Mouse (Mus musculus): ENCODE measurements around the gene Aifm1. TPM values are rescaled to one million over a fixed set of nuclear protein-coding genes. Genes with fewer than 3 reads are reported as not detected.

Gene Aifm1
- 24.7 and 24.8 TPM in 2 replicates for polyA plus RNA-seq (2021; fragmentation: Nextera tagmentation)
- long read RNA-seq, experiment 1, transcript Aifm1-201 (16 exons, 2,237 nt): major isoform, 36 of 63 reads
- long read RNA-seq, experiment 1, transcript Aifm1-202 (16 exons, 2,221 nt): minor isoform, 19 of 63 reads
- long read RNA-seq, experiment 1, partial matches to known transcripts: 5 of 63 reads
- long read RNA-seq, experiment 1, other reads (novel, unspliced or antisense): 2 of 63 reads
- long read RNA-seq, experiment 2, transcript Aifm1-202 (16 exons, 2,221 nt): minor isoform, 69 of 196 reads
- long read RNA-seq, experiment 2, transcript Aifm1-201 (16 exons, 2,237 nt): major isoform, 110 of 196 reads
- long read RNA-seq, experiment 2, partial matches to known transcripts: 6 of 196 reads
- long read RNA-seq, experiment 2, other reads (novel, unspliced or antisense): 11 of 196 reads

DNA sequence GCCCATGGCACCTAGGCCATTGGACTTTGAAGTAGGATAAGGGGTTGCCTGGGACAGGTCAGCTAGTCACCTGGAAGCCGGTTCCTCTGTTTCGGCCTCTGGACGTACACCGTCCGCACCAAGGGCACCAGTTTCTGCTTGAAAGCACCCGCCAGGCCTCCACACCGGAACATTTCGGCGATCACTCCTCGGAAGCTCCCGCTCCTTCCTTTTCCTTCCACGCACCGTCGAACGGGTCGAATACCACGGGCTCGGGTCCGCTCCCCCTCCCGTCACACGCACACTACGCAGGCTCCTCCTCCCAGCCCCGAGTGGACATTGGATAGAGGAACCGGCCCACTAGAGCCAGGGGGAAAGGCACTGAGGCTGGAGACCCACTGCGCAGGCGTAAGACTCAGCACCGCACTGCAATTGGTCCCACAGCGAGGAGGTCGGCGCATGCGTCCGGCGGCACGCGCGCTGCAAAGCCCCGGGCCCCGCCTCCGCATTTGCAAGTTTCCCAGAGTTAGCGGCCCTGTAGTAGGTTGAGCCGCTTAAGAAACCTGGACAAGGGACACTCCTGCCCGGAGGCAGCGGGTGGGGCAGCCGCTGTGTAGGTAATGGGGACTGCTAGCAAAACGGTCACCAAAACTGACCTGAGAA is at the start of gene Aifm1:
Aifm1 (minus strand) TSS at position 398 of the 642 bp plus-strand sequence.

DNA sequence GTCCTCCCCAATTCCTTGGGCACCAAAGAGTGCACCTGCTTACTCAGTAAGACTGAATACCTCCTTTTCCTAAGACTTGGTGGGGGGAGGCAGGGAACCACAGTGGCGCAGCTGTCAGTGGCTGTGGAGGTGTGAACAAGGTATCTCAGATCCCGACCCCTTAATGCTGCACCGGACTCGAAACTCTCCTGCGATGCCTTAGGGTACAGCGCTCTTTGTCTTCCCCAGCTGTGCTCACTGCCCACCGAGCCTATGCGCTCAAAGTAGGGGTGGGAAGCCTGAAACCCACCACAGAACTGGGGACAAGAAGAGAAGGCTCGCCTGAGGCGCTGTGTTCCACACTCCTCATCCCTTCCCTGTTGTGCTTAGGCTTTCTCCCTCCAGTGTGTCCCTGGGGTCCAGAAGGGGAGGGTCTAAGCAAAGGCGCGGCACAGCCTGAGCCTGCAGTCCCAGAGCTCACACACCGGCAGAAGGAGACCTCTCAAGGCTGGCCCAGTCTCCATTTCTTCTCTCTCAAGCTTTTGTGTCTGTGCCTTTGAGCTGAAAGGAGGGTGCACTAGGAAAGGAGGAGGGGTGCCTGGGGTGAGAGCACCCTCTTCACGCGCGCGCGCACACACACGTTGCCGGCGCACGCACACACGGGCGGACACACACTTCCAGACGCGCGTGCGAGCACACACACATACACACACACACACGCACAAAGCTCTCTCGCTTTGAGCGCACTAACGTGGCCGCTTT is 5.6 kb upstream of the Aifm1 start, which contains the start of gene Rab33a:
Rab33a (plus strand) TSS at position 478 of the 741 bp plus-strand sequence.

GRCm38 (mm10) chrX:48462754-48463507 is 50.4 kb downstream of the Aifm1 start, which contains the start of gene Elf4:
TSS of gene Elf4 (minus strand) at chrX:48463132.

Other genes with a start within 250 kb of the Aifm1 start
- gene Bcorl1, start 172.2 kb downstream of the Aifm1 start, polyA plus RNA-seq (2021; fragmentation: Nextera tagmentation): 2.2 and 2.3 TPM in 2 replicates
- 0.34 and 0.63 TPM in 2 replicates for gene Elf4, start 50.4 kb downstream of the Aifm1 start, polyA plus RNA-seq (2021; fragmentation: Nextera tagmentation)
- gene Rab33a, start 5.7 kb upstream of the Aifm1 start, polyA plus RNA-seq (2021; fragmentation: Nextera tagmentation): 45.0 and 50.8 TPM in 2 replicates
- gene Zfp280c, start 80.9 kb upstream of the Aifm1 start, polyA plus RNA-seq (2021; fragmentation: Nextera tagmentation): 3.6 and 3.8 TPM in 2 replicates
- 84.9 and 86.5 TPM in 2 replicates for gene Slc25a14, start 109.8 kb upstream of the Aifm1 start, polyA plus RNA-seq (2021; fragmentation: Nextera tagmentation)
- gene Gpr119, start 160.9 kb upstream of the Aifm1 start, polyA plus RNA-seq (2021; fragmentation: Nextera tagmentation): not detected in 2 replicates
- 13.4 and 15.4 TPM in 2 replicates for gene Rbmx2, start 181.4 kb upstream of the Aifm1 start, polyA plus RNA-seq (2021; fragmentation: Nextera tagmentation)

Measured in layer of hippocampus, adult 6 months (tissue).